ENCODE assay signal across 8 mouse cellular contexts in genomic region chr8:120179027-120179431, GRCm38 (mm10). TPM values are rescaled to one million over a fixed set of nuclear protein-coding genes. Genes with fewer than 3 reads are reported as not detected.
DNase-seq lines count a peak whose midpoint lies in the region; ATAC-seq and TF ChIP-seq lines count a peak whose summit lies in the region.

No protein-coding gene starts in this region.

- no peak for TF ChIP-seq POLR2A in spleen, adult 2 months (IDR thresholded peaks at IDR 0.05; ENCODE audit: low read depth, low read length)

- WGBS in embryonic facial prominence, embryonic 13.5 days = 0% methylated on average over 10 of the region's 10 CpGs
- under 1% methylated on average over 10 of the region's 10 CpGs for WGBS in limb, embryonic 13.5 days
- under 1% methylated on average over 10 of the region's 10 CpGs for WGBS in midbrain, embryonic 16.5 days
- WGBS in spleen, adult 2 months = 1% methylated on average over 10 of the region's 10 CpGs

- H3K4me3 ChIP-seq in embryonic facial prominence, embryonic 13.5 days = peak overlapping the region; percentile 27
- peak overlapping the region; percentile 28; the same call in 1 of the 2 replicates for H3K4me3 ChIP-seq in limb, embryonic 13.5 days
- no peak overlapping the region for H3K4me3 ChIP-seq in midbrain, embryonic 16.5 days (ENCODE audit: low read depth, low read length)
- peak overlapping the region; percentile 27; the same call in 1 of the 2 replicates for H3K4me3 ChIP-seq in spleen, adult 2 months (ENCODE audit: extremely low read depth, insufficient read depth, insufficient read length)

- H3K4me1 ChIP-seq in embryonic facial prominence, embryonic 13.5 days = peaks cover 40% of the 10 kb centered on the region
- peaks cover 41% of the 10 kb centered on the region for H3K4me1 ChIP-seq in limb, embryonic 13.5 days
- H3K4me1 ChIP-seq in midbrain, embryonic 16.5 days (ENCODE audit: control insufficient read depth, insufficient read depth, low read length) = peaks cover 34% of the 10 kb centered on the region
- no peaks in the 10 kb centered on the region; the same call in 1 of the 2 replicates for H3K4me1 ChIP-seq in spleen, adult 2 months (ENCODE audit: control insufficient read depth, insufficient read depth, insufficient read length)

- no peaks in the 10 kb centered on the region for H3K36me3 ChIP-seq in embryonic facial prominence, embryonic 13.5 days
- H3K36me3 ChIP-seq in limb, embryonic 13.5 days = no peaks in the 10 kb centered on the region
- H3K36me3 ChIP-seq in midbrain, embryonic 16.5 days (ENCODE audit: control insufficient read depth, insufficient read depth, low read length) = no peaks in the 10 kb centered on the region
- no peaks in the 10 kb centered on the region for H3K36me3 ChIP-seq in spleen, adult 2 months (ENCODE audit: control insufficient read depth, insufficient read depth, low read length)

- H3K27ac ChIP-seq in embryonic facial prominence, embryonic 13.5 days = peak overlapping the region; percentile 51; the same call in 1 of the 2 replicates
- no peak overlapping the region for H3K27ac ChIP-seq in limb, embryonic 13.5 days
- peak overlapping the region; percentile 68 for H3K27ac ChIP-seq in midbrain, embryonic 16.5 days (ENCODE audit: low read length)
- H3K27ac ChIP-seq in spleen, adult 2 months (ENCODE audit: insufficient read depth, low read length) = no peak overlapping the region

- peak; percentile 87 for DNase-seq in 416B (ENCODE audit: low read depth)
- DNase-seq in adrenal gland, postnatal 4 days (ENCODE audit: low spot score in 2 of 2) = peak; percentile 73 to 88
- DNase-seq in heart, adult 8-10 months (ENCODE audit: low spot score) = peak; percentile 92
- peak; percentile 77 to 88 for DNase-seq in kidney, adult 8-10 months
- DNase-seq in spleen, adult 2 months (ENCODE audit: low read depth in 1 of 2, low spot score in 2 of 2) = peak; percentile 65 to 75

- 0 out of 2 replicates have a peak, but pooled peaks have one; percentile 17 for ATAC-seq in embryonic facial prominence, embryonic 13.5 days (ENCODE audit: insufficient number of reproducible peaks, insufficient read depth, low FRiP score, low TSS enrichment, low read depth)
- ATAC-seq in limb, embryonic 13.5 days (ENCODE audit: low FRiP score, low read depth) = peak; percentile 73
- ATAC-seq in midbrain, embryonic 16.5 days = peak; percentile 73

- H3K9me3 ChIP-seq in embryonic facial prominence, embryonic 13.5 days = no peaks in the 10 kb centered on the region
- no peaks in the 10 kb centered on the region for H3K9me3 ChIP-seq in limb, embryonic 13.5 days
- no peaks in the 10 kb centered on the region for H3K9me3 ChIP-seq in midbrain, embryonic 16.5 days (replicated peaks; ENCODE audit: control insufficient read depth, low read length, poor library complexity, severe bottlenecking)

- peak overlapping the region; percentile 57 for H3K4me2 ChIP-seq in embryonic facial prominence, embryonic 13.5 days
- peak overlapping the region; percentile 55 for H3K4me2 ChIP-seq in limb, embryonic 13.5 days (replicated peaks)
- H3K4me2 ChIP-seq in midbrain, embryonic 16.5 days (ENCODE audit: low read length) = peak overlapping the region; percentile 54

- peaks cover 44% of the 10 kb centered on the region for H3K27me3 ChIP-seq in embryonic facial prominence, embryonic 13.5 days
- H3K27me3 ChIP-seq in limb, embryonic 13.5 days = peaks cover 35% of the 10 kb centered on the region
- no peaks in the 10 kb centered on the region for H3K27me3 ChIP-seq in midbrain, embryonic 16.5 days (ENCODE audit: control insufficient read depth, insufficient read depth, low read depth, low read length)
- no peaks in the 10 kb centered on the region for H3K27me3 ChIP-seq in spleen, adult 2 months (ENCODE audit: control insufficient read depth, insufficient read depth, low read length)

- no peak overlapping the region for H3K9ac ChIP-seq in embryonic facial prominence, embryonic 13.5 days
- H3K9ac ChIP-seq in limb, embryonic 13.5 days = no peak overlapping the region
- H3K9ac ChIP-seq in midbrain, embryonic 16.5 days (ENCODE audit: low read depth, low read length) = no peak overlapping the region; the same call in 1 of the 2 replicates

- TF ChIP-seq CTCF in spleen, adult 2 months (IDR thresholded peaks at IDR 0.05; ENCODE audit: extremely low read depth, insufficient read depth, insufficient read length, insufficient replicate concordance) = peak; percentile 92

RNA-seq across cellular contexts. Expression of gene Fam92b, which starts 1.8 kb away (rescaled TPM):
- total RNA-seq in adrenal gland, postnatal 4 days (2021) = 1 to 10 TPM; 1.6 to 2.3 TPM
- 1.3 and 1.7 TPM in 2 replicates for polyA plus RNA-seq in embryonic facial prominence, embryonic 13.5 days (2015; fragmentation: Nextera tagmentation; extraction: Ambion mirVana)
- total RNA-seq in heart, adult 8-10 months (2022) = not detected
- not detected in 2 replicates for polyA plus RNA-seq in limb, embryonic 13.5 days (2015; fragmentation: Nextera tagmentation; extraction: Ambion mirVana)
- 2.1 and 2.4 TPM in 2 replicates for polyA plus RNA-seq in midbrain, embryonic 16.5 days (2015; fragmentation: Nextera tagmentation; extraction: Ambion mirVana)
- polyA plus RNA-seq in spleen, adult 2 months (2012; rRNA removed) = not detected in 2 replicates

RNA-seq across cellular contexts. Expression of gene Gse1, which starts 49.2 kb away (rescaled TPM):
- total RNA-seq in adrenal gland, postnatal 4 days (2021) = 10 to 100 TPM; 58.1 to 60.7 TPM
- 6.4 and 8.6 TPM in 2 replicates for polyA plus RNA-seq in embryonic facial prominence, embryonic 13.5 days (2015; fragmentation: Nextera tagmentation; extraction: Ambion mirVana)
- total RNA-seq in heart, adult 8-10 months (2022) = 10 to 100 TPM; 18.9 to 29.1 (median 23.3) TPM
- 6.9 and 7.1 TPM in 2 replicates for polyA plus RNA-seq in limb, embryonic 13.5 days (2015; fragmentation: Nextera tagmentation; extraction: Ambion mirVana)
- polyA plus RNA-seq in midbrain, embryonic 16.5 days (2015; fragmentation: Nextera tagmentation; extraction: Ambion mirVana) = 13.3 and 17.6 TPM in 2 replicates
- polyA plus RNA-seq in spleen, adult 2 months (2012; rRNA removed) = 39.2 and 49.3 TPM in 2 replicates

Comparison
In these comparisons a context has a peak if more than half of its experiments do, and no peak if none do; other contexts are left out.
1. ATAC-seq: peak in every context shown above with its lines; median percentile 73 in limb, embryonic 13.5 days; 73 in midbrain, embryonic 16.5 days; 17 in embryonic facial prominence, embryonic 13.5 days.
2. H3K27ac ChIP-seq: peak in embryonic facial prominence, embryonic 13.5 days (single experiment) and midbrain, embryonic 16.5 days (single experiment); none in limb, embryonic 13.5 days (single experiment) and spleen, adult 2 months (single experiment).
3. Peak in every context shown above with its lines, with median percentiles within 50 percentile points of each other: DNase-seq and H3K4me2 ChIP-seq.